Mouse (Mus musculus) thymus, adult 2 months (tissue): ENCODE results near the gene Actn1.

Experiments used
- CTCF ChIP-seq: fragments of 200-500 bp; IDR thresholded peaks from 2 replicates; pipeline ENCODE4 v1.5.1; 2012; ENCODE audit warnings: mild to moderate bottlenecking, control low read depth, low read length, moderate library complexity, borderline replicate concordance; ENCODE audit not compliant: control insufficient read depth, poor library complexity, insufficient read depth; ENCODE audit errors: extremely low read depth
- POLR2A ChIP-seq: fragments of 200-500 bp; IDR thresholded peaks from 2 replicates; pipeline ENCODE4 v1.6.1; 2012; ENCODE audit warnings: mild to moderate bottlenecking, low read length, control low read depth, moderate library complexity; ENCODE audit not compliant: control insufficient read depth, poor library complexity, insufficient read depth; ENCODE audit errors: extremely low read depth

DNA sequence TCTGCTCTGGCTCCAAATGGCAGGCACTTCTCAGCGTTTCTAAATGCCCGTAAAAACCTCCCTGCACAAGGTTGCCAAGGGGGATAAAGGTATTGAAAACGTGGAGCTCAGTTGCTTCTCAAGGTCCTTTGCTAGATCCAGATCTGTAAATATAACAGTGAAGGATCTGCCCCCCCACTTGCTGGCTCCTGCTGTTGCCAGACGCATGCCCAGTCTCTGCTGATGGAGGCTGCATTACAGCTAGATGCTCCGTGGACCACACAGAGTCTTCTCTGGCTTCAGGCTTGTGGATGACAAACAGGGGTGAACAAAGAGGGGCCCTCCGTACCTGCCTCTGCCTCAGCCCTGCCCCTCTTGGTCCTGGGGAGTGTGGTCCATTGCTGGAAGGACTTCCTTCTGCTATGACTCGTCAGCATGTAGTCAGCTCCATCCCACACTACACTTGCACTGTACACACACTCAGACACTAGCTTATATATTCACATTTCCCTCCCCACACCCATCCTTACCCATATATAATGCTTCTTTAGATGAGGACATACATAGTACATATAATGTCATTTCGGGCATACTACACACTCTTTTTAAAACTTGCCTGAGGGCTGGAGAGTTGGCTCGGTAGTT, 40.8 kb upstream of the Actn1 start:
- TF ChIP-seq CTCF (no peak), POLR2A (no peak)
